11 mouse cellular contexts compared by ENCODE assay signal in genomic region chr8:70561357-70561756, GRCm38 (mm10). TPM values are rescaled to one million over a fixed set of nuclear protein-coding genes. Genes with fewer than 3 reads are reported as not detected.
DNase-seq lines count a peak whose midpoint lies in the region; ATAC-seq and TF ChIP-seq lines count a peak whose summit lies in the region.
"Had no signal": no experiment of that assay in that cellular context is flagged by ENCODE, and none has a peak within 500 bp of the region (broad histone marks: within the 10 kb centered on the region; RNA-seq: fewer than 3 reads in every experiment).

No protein-coding gene starts in this region.

- 47% methylated on average over 4 of the region's 4 CpGs for WGBS in kidney, embryonic 15.5 days
- WGBS in liver, embryonic 12.5 days (ENCODE audit: insufficient replicate concordance), result 27% methylated on average over 4 of the region's 4 CpGs

- no peak overlapping the region for H3K4me3 ChIP-seq in kidney, embryonic 15.5 days (replicated peaks)
- no peak overlapping the region for H3K4me3 ChIP-seq in testis, adult 2 months (ENCODE audit: control insufficient read depth, low read depth, low read length)
- no peak overlapping the region for H3K4me3 ChIP-seq in liver, embryonic 12.5 days
- H3K4me3 ChIP-seq: neural tube, embryonic 12.5 days had no signal

- no peak for ATAC-seq in kidney, embryonic 15.5 days (replicated peaks; ENCODE audit: low FRiP score)
- no peak for ATAC-seq in liver, embryonic 12.5 days

- TF ChIP-seq CTCF in testis, adult 2 months (IDR thresholded peaks at IDR 0.05; ENCODE audit: control insufficient read depth, insufficient read depth, insufficient replicate concordance, low read depth, low read length), result no peak

- no peak for DNase-seq in kidney, adult 8-10 months
- no peak for DNase-seq in testis, postnatal 14 days (ENCODE audit: low spot score)
- DNase-seq in adrenal gland, adult 18-20 months (ENCODE audit: low spot score in 2 of 2), result no peak
- no peak for DNase-seq in layer of hippocampus, postnatal 14 days (ENCODE audit: low spot score in 2 of 2)
- DNase-seq: cerebellum, adult 18-20 months; thymus, postnatal 36 days had no signal

- H3K27ac ChIP-seq in kidney, embryonic 15.5 days, result peak overlapping the region; percentile 85
- H3K27ac ChIP-seq in testis, adult 2 months (ENCODE audit: control insufficient read depth, insufficient read depth, low read depth, low read length), result peak overlapping the region; percentile 77
- H3K27ac ChIP-seq in liver, embryonic 12.5 days, result peak overlapping the region; percentile 52
- H3K27ac ChIP-seq: hindbrain, embryonic 14.5 days; neural tube, embryonic 12.5 days had no signal

- H3K36me3 ChIP-seq in kidney, embryonic 15.5 days, result 0 out of 2 replicates have a peak, but pooled peaks cover 6% of the 10 kb centered on the region
- H3K36me3 ChIP-seq in testis, adult 2 months (ENCODE audit: control insufficient read depth, insufficient read depth, low read length), result no peaks in the 10 kb centered on the region
- 0 out of 2 replicates have a peak, but pooled peaks cover 6% of the 10 kb centered on the region for H3K36me3 ChIP-seq in liver, embryonic 12.5 days
- H3K36me3 ChIP-seq: neural tube, embryonic 12.5 days had no signal

- no peaks in the 10 kb centered on the region for H3K27me3 ChIP-seq in kidney, embryonic 15.5 days
- H3K27me3 ChIP-seq in testis, adult 2 months (ENCODE audit: control insufficient read depth, insufficient read depth, low read length), result no peaks in the 10 kb centered on the region
- no peaks in the 10 kb centered on the region for H3K27me3 ChIP-seq in liver, embryonic 12.5 days (replicated peaks)
- H3K27me3 ChIP-seq: neural tube, embryonic 12.5 days had no signal

- H3K4me1 ChIP-seq in kidney, embryonic 15.5 days, result peaks cover 65% of the 10 kb centered on the region
- H3K4me1 ChIP-seq in testis, adult 2 months (ENCODE audit: control insufficient read depth, insufficient read depth, low read length), result peaks cover 14% of the 10 kb centered on the region
- peaks cover 97% of the 10 kb centered on the region for H3K4me1 ChIP-seq in liver, embryonic 12.5 days

- H3K9ac ChIP-seq in kidney, embryonic 15.5 days, result no peak overlapping the region
- no peak overlapping the region; the same call in 1 of the 2 replicates for H3K9ac ChIP-seq in liver, embryonic 12.5 days
- H3K9ac ChIP-seq: hindbrain, embryonic 14.5 days; neural tube, embryonic 12.5 days had no signal

- no peak for TF ChIP-seq POLR2A in testis, adult 2 months (IDR thresholded peaks at IDR 0.05; ENCODE audit: control insufficient read depth, low read depth, low read length)

- no peaks in the 10 kb centered on the region for H3K9me3 ChIP-seq in kidney, embryonic 15.5 days (replicated peaks)
- no peaks in the 10 kb centered on the region for H3K9me3 ChIP-seq in liver, embryonic 12.5 days (replicated peaks)
- H3K9me3 ChIP-seq: neural tube, embryonic 12.5 days had no signal

- no peak overlapping the region for H3K4me2 ChIP-seq in kidney, embryonic 15.5 days
- no peak overlapping the region for H3K4me2 ChIP-seq in liver, embryonic 12.5 days
- H3K4me2 ChIP-seq: hindbrain, embryonic 14.5 days; neural tube, embryonic 12.5 days had no signal

RNA-seq across cellular contexts. Expression of gene Ell, which starts 22.1 kb away (rescaled TPM):
- polyA plus RNA-seq in kidney, embryonic 15.5 days (2015; fragmentation: Nextera tagmentation; extraction: Ambion mirVana), result 20.3 and 23.8 TPM in 2 replicates
- polyA plus RNA-seq in testis, adult 2 months (2012; rRNA removed), result 42.5 and 43.8 TPM in 2 replicates
- 13.1 TPM in 2 replicates for polyA plus RNA-seq in liver, embryonic 12.5 days (2016; fragmentation: Nextera tagmentation; extraction: Ambion mirVana)
- total RNA-seq in adrenal gland, adult 18-20 months (2021), result 10 to 100 TPM; 23.1 to 26.6 TPM
- total RNA-seq in layer of hippocampus, postnatal 14 days (2021), result 10 to 100 TPM; 18.7 TPM

RNA-seq across cellular contexts. Expression of gene Isyna1, which starts 32.8 kb away (rescaled TPM):
- 180 and 198 TPM in 2 replicates for polyA plus RNA-seq in kidney, embryonic 15.5 days (2015; fragmentation: Nextera tagmentation; extraction: Ambion mirVana)
- 561 and 588 TPM in 2 replicates for polyA plus RNA-seq in testis, adult 2 months (2012; rRNA removed)
- polyA plus RNA-seq in liver, embryonic 12.5 days (2016; fragmentation: Nextera tagmentation; extraction: Ambion mirVana), result 114 and 115 TPM in 2 replicates
- total RNA-seq in adrenal gland, adult 18-20 months (2021), result 100 to 1,000 TPM; 115 to 165 TPM
- 10 to 100 TPM; 38.8 to 46.1 TPM for total RNA-seq in layer of hippocampus, postnatal 14 days (2021)

RNA-seq across cellular contexts. Expression of gene Kxd1, which starts 33.6 kb away (rescaled TPM):
- polyA plus RNA-seq in kidney, embryonic 15.5 days (2015; fragmentation: Nextera tagmentation; extraction: Ambion mirVana), result 58.5 and 64.5 TPM in 2 replicates
- 77.9 and 84.7 TPM in 2 replicates for polyA plus RNA-seq in testis, adult 2 months (2012; rRNA removed)
- 44.7 and 45.0 TPM in 2 replicates for polyA plus RNA-seq in liver, embryonic 12.5 days (2016; fragmentation: Nextera tagmentation; extraction: Ambion mirVana)
- 10 to 100 TPM; 68.1 to 76.3 TPM for total RNA-seq in adrenal gland, adult 18-20 months (2021)
- 10 to 100 TPM; 39.5 to 40.3 TPM for total RNA-seq in layer of hippocampus, postnatal 14 days (2021)

RNA-seq across cellular contexts. Expression of gene Fkbp8, which starts 33.8 kb away (rescaled TPM):
- polyA plus RNA-seq in kidney, embryonic 15.5 days (2015; fragmentation: Nextera tagmentation; extraction: Ambion mirVana), result 295 and 322 TPM in 2 replicates
- polyA plus RNA-seq in testis, adult 2 months (2012; rRNA removed), result 179 and 198 TPM in 2 replicates
- polyA plus RNA-seq in liver, embryonic 12.5 days (2016; fragmentation: Nextera tagmentation; extraction: Ambion mirVana), result 223 and 224 TPM in 2 replicates
- 100 to 1,000 TPM; 257 to 332 TPM for total RNA-seq in adrenal gland, adult 18-20 months (2021)
- 100 to 1,000 TPM; 412 to 417 TPM for total RNA-seq in layer of hippocampus, postnatal 14 days (2021)

RNA-seq across cellular contexts. Expression of gene Ssbp4, which starts 47.3 kb away (rescaled TPM):
- 135 and 145 TPM in 2 replicates for polyA plus RNA-seq in kidney, embryonic 15.5 days (2015; fragmentation: Nextera tagmentation; extraction: Ambion mirVana)
- polyA plus RNA-seq in testis, adult 2 months (2012; rRNA removed), result 35.6 and 38.9 TPM in 2 replicates
- polyA plus RNA-seq in liver, embryonic 12.5 days (2016; fragmentation: Nextera tagmentation; extraction: Ambion mirVana), result 96.4 and 98.0 TPM in 2 replicates
- total RNA-seq in adrenal gland, adult 18-20 months (2021), result 10 to 100 TPM; 78.5 to 86.9 TPM
- total RNA-seq in layer of hippocampus, postnatal 14 days (2021), result 100 to 1,000 TPM; 253 to 259 TPM
